Mouse (Mus musculus): ENCODE data around the gene Cct6b.

DNA sequence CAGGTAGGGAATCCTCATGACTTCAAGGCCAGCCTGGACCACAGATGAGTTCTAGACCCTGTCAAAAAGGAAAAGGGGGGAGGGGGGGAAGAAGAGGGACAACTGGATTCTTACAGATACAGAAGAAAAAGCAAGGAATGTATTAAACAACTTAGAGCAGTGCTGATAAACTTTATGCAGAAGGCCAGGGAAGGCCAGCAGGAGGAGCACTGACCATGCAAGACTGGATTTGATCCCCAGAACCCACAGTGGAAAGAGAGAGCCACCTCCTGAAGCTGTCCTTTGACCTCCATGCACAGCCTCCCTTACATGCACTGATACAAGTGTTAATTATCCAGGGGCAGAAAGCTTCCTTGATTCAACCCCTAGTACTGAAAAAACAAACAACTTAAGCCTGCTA is 29.9 kb downstream of the Cct6b start:
- TF ChIP-seq CTCF (IDR thresholded peaks at IDR 0.05; ENCODE audit: extremely low read depth, insufficient read depth, low read length) (no peak), POLR2A (IDR thresholded peaks at IDR 0.05; ENCODE audit: extremely low read depth, insufficient read depth, low read length) (no peak)

Measured in cortical plate, adult 2 months (tissue).